Mouse (Mus musculus): Measurements from ENCODE around the gene Bmpr1a. TPM values are rescaled to one million over a fixed set of nuclear protein-coding genes. Genes with fewer than 3 reads are reported as not detected.
A peak's percentile ranks its signal among the peaks of the same experiment; 100 is the strongest.

The Bmpr1a gene
- polyA plus RNA-seq, 1 experiment from 2014 or later, result 56.8 TPM

DNA sequence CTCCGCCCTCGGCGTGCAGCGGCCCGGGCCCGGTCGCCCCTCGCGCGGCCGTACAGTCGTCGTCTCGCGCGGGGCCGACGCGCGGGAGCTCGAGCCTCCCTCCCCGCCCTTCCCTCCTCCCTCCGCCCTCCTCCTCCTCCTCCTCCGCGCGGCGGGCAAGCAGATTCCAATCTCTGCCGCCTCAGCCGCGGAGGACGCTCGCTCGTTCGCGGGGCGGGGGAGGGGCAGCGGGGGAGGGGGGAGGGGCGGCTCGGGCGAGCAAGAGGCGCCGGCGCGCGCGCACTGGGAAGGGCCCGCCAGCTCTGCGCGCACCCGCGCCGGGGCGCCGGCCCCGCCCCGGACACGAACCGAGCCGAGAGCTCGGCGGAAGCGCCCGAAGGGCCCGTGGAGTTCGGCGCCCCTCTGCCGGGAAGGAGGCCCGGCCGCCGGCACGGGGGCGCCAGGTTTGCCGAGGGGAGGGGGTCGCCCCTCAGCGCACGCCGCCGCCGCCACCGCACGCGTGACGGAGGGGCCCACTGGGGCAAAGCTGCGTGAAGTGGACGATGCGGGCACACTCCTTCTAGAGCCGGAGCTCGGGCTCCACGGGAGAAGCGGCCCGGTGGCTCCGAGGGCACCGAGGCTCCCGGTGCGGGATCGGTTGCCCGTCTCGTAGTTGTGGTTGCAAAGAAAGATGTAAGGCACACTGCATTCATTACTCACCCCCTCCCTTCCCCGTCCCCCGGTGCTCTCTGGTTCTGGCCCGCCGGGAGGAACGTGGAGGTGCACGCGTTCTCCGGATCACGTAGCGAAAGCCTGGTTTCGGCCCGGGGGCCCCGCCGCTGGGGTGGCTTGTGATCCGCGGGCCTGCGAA is 441 bp downstream of the Bmpr1a start:
- peak overlapping the region; percentile 99 for H3K9ac ChIP-seq (ENCODE audit: low read length)
- WGBS, result under 1% methylated on average over 70 of the region's 115 CpGs

DNA sequence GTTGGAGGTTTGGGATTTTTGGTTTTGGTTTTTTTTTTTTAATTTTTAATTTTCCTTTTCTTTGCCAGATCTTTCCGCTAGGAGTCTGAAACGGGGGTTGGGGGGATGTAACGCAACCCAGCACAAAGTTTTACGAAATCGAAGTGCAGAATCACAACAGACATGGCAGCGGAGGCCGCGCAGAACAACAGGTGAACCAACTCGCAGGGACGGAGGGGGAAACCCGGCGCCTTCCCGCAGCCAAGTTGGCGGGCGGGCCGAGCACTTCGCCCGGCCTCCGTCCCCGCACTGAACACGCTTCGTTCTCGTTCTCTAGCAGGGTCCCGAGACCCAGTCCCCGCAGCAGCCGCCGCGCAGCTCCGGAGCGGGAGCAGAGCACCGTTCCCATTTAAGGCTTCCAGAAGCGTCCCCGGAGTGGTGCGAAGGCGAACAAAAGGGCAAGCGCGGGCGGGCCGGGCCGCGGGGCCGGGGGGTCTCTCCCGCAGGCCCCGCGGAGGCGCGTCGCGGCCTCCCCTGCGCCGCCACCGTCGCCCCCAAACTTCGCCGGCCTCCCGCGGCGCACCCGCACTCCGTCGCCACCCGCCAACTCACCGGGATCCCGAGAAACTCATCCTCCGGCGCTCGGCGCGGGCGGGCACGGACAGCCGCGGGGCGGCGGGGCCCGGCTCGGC is 1.2 kb downstream of the Bmpr1a start:
- under 1% methylated on average over 72 of the region's 77 CpGs for WGBS

More for the DNA sequence above, 441 bp downstream of the Bmpr1a start:
- Histone ChIP-seq H3K4me1 (replicated peaks; ENCODE audit: control insufficient read depth, insufficient read depth, low read length) (peaks cover 15% of the 10 kb centered on the region; the same call in 1 of the 2 replicates), H3K4me2 (ENCODE audit: low read length) (peak overlapping the region; percentile 60), H3K27me3 (replicated peaks; ENCODE audit: control insufficient read depth, insufficient read depth, low read length) (no peaks in the 10 kb centered on the region), H3K36me3 (ENCODE audit: control insufficient read depth, insufficient read depth, low read length) (no peaks in the 10 kb centered on the region), H3K9me3 (ENCODE audit: control insufficient read depth, low read length) (no peaks in the 10 kb centered on the region), H3K27ac (ENCODE audit: low read depth) (peak overlapping the region; percentile 97), H3K4me3 (ENCODE audit: low read depth, low read length) (peak overlapping the region; percentile 81)
- ATAC-seq (replicated peaks; ENCODE audit: low FRiP score, low TSS enrichment, low read depth), result peak; percentile 90
- peak; percentile 92 for DNase-seq (ENCODE audit: low spot score)

DNA sequence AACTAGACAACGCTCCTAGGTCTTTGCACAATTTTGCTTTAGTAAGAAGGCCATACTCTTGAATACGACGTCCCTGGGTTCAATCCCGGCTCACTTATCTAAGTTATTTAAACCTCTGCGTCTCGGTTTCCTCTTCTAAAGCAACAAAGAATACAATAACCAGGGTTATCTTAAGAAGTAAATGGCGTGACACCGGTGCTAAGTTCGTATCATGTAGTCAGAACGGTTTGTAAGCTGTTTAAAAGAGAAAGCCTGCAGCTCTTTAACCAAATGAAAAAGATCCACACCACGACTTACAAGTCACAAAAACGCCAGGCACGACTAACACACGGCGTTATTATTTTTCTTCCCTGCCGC is 1.7 kb downstream of the Bmpr1a start:
- Histone ChIP-seq H3K9ac (ENCODE audit: low read length) (peak overlapping the region; percentile 99), H3K4me3 (ENCODE audit: low read depth, low read length) (peak overlapping the region; percentile 81), H3K4me2 (ENCODE audit: low read length) (peak overlapping the region; percentile 60), H3K36me3 (ENCODE audit: control insufficient read depth, insufficient read depth, low read length) (no peaks in the 10 kb centered on the region), H3K27ac (ENCODE audit: low read depth) (peak overlapping the region; percentile 97), H3K27me3 (replicated peaks; ENCODE audit: control insufficient read depth, insufficient read depth, low read length) (no peaks in the 10 kb centered on the region), H3K4me1 (replicated peaks; ENCODE audit: control insufficient read depth, insufficient read depth, low read length) (peaks cover 15% of the 10 kb centered on the region; the same call in 1 of the 2 replicates), H3K9me3 (ENCODE audit: control insufficient read depth, low read length) (no peaks in the 10 kb centered on the region)
- WGBS, result under 1% methylated on average over 16 of the region's 16 CpGs
- no peak for DNase-seq (ENCODE audit: low spot score)
- ATAC-seq (replicated peaks; ENCODE audit: low FRiP score, low TSS enrichment, low read depth), result no peak

More for the DNA sequence above, 1.2 kb downstream of the Bmpr1a start:
- Histone ChIP-seq H3K9me3 (ENCODE audit: control insufficient read depth, low read length) (no peaks in the 10 kb centered on the region), H3K27ac (ENCODE audit: low read depth) (peak overlapping the region; percentile 97), H3K4me3 (ENCODE audit: low read depth, low read length) (peak overlapping the region; percentile 81), H3K36me3 (ENCODE audit: control insufficient read depth, insufficient read depth, low read length) (no peaks in the 10 kb centered on the region), H3K4me2 (ENCODE audit: low read length) (peak overlapping the region; percentile 60), H3K4me1 (replicated peaks; ENCODE audit: control insufficient read depth, insufficient read depth, low read length) (peaks cover 15% of the 10 kb centered on the region; the same call in 1 of the 2 replicates), H3K27me3 (replicated peaks; ENCODE audit: control insufficient read depth, insufficient read depth, low read length) (no peaks in the 10 kb centered on the region), H3K9ac (ENCODE audit: low read length) (peak overlapping the region; percentile 99)
- DNase-seq (ENCODE audit: low spot score), result peak; percentile 87
- peak; percentile 50 for ATAC-seq (replicated peaks; ENCODE audit: low FRiP score, low TSS enrichment, low read depth)

DNA sequence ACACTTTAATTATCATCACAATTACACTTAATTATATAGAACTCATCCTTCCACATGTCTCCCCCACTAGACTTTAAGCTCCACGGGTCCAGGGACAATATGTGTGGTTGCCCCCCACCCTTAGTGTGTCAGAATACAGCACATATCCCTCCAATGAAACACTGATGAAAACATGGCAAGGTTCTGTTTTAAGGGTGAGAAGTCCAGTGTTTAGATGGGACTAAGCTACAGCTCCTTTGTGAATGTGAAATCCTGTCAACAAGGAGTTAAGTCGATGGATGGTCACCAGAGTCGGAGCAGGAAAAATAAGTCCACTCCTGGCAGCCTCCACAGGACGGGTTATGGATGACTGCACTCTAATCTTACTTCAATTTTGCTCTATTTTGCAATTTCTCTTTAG is 2.8 kb downstream of the Bmpr1a start:
- Histone ChIP-seq H3K4me3 (ENCODE audit: low read depth, low read length) (peak overlapping the region; percentile 81), H3K4me2 (ENCODE audit: low read length) (peak overlapping the region; percentile 60), H3K27me3 (replicated peaks; ENCODE audit: control insufficient read depth, insufficient read depth, low read length) (no peaks in the 10 kb centered on the region), H3K36me3 (ENCODE audit: control insufficient read depth, insufficient read depth, low read length) (no peaks in the 10 kb centered on the region), H3K9me3 (ENCODE audit: control insufficient read depth, low read length) (no peaks in the 10 kb centered on the region), H3K4me1 (replicated peaks; ENCODE audit: control insufficient read depth, insufficient read depth, low read length) (peaks cover 23% of the 10 kb centered on the region; the same call in 1 of the 2 replicates), H3K9ac (ENCODE audit: low read length) (peak overlapping the region; percentile 34; the same call in 1 of the 2 replicates), H3K27ac (ENCODE audit: low read depth) (no peak overlapping the region)
- no peak for ATAC-seq (replicated peaks; ENCODE audit: low FRiP score, low TSS enrichment, low read depth)
- 8% methylated on average over 4 of the region's 4 CpGs for WGBS
- no peak for DNase-seq (ENCODE audit: low spot score)

DNA sequence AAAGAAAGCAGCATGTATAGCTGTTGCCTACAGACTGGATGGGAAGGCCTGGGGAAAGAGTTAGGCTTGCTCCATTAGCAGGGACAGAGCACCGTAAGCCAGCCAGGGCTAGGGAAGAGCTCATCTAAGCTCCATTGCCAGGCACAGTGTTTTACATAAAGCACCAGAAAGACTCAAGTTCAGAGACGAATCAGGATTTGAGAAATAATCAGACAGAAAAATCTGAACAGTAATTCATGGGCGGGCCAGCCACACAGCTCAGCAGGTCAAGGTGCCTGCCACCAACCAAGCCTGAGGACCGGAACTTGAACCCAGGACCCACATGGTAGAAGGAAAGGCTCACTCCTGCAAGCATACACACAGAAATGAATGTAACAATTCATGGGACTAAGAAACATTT is 3.5 kb downstream of the Bmpr1a start:
- ATAC-seq (replicated peaks; ENCODE audit: low FRiP score, low TSS enrichment, low read depth), result no peak
- H3K4me3 ChIP-seq (ENCODE audit: low read depth, low read length), result no peak overlapping the region; the same call in 1 of the 2 replicates
- DNase-seq (ENCODE audit: low spot score), result no peak
- WGBS, result 57% methylated on average over 4 of the region's 4 CpGs
- H3K9me3 ChIP-seq (ENCODE audit: control insufficient read depth, low read length), result no peaks in the 10 kb centered on the region
- H3K27me3 ChIP-seq (replicated peaks; ENCODE audit: control insufficient read depth, insufficient read depth, low read length), result no peaks in the 10 kb centered on the region
- peak overlapping the region; percentile 60 for H3K4me2 ChIP-seq (ENCODE audit: low read length)
- H3K27ac ChIP-seq (ENCODE audit: low read depth), result no peak overlapping the region
- H3K9ac ChIP-seq (ENCODE audit: low read length), result no peak overlapping the region
- H3K4me1 ChIP-seq (replicated peaks; ENCODE audit: control insufficient read depth, insufficient read depth, low read length), result peaks cover 23% of the 10 kb centered on the region; the same call in 1 of the 2 replicates
- H3K36me3 ChIP-seq (ENCODE audit: control insufficient read depth, insufficient read depth, low read length), result no peaks in the 10 kb centered on the region

DNA sequence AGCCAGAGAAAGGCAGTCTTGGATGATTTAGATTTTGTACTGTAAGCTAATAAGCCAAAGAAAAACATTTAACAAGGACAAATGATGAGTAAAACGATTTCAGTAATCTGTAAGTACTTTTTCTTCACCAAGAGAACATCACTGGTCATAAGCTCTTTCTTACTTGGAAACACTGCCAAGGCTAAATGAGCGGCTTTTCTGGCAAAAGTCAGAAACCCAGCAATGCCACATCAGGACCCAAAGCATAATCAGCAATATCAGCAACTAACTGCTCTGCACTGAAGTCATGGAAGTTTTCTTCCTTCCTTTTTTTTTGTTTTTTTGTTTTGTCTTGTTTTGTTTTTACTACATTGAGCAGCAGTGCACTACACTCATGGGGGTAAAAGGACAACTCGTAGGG is 5.8 kb downstream of the Bmpr1a start:
- Histone ChIP-seq H3K4me3 (ENCODE audit: low read depth, low read length) (no peak overlapping the region), H3K36me3 (ENCODE audit: control insufficient read depth, insufficient read depth, low read length) (no peaks in the 10 kb centered on the region), H3K27me3 (replicated peaks; ENCODE audit: control insufficient read depth, insufficient read depth, low read length) (no peaks in the 10 kb centered on the region), H3K9ac (ENCODE audit: low read length) (no peak overlapping the region), H3K4me2 (ENCODE audit: low read length) (no peak overlapping the region), H3K4me1 (replicated peaks; ENCODE audit: control insufficient read depth, insufficient read depth, low read length) (peaks cover 20% of the 10 kb centered on the region; the same call in 1 of the 2 replicates), H3K27ac (ENCODE audit: low read depth) (no peak overlapping the region), H3K9me3 (ENCODE audit: control insufficient read depth, low read length) (no peaks in the 10 kb centered on the region)
- ATAC-seq (replicated peaks; ENCODE audit: low FRiP score, low TSS enrichment, low read depth) (no peak), DNase-seq (ENCODE audit: low spot score) (no peak)
- 63% methylated on average over 3 of the region's 3 CpGs for WGBS

DNA sequence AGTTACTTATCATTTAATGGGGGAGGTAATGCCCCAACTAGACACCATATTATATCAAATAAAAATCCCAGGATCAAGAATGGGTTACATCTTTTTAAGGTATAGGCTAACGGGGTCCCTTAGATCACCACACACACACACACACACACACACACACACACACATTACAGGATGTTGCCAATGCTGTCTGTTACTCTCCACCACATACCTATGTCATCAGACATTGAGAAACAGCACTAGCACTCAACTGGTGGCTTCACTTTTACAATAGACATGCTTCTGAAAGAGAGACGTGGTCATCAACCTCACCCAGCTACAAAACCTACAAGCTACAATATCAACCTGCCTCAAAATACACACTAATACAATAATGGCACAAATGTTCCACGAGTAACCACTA is 9.5 kb downstream of the Bmpr1a start:
- Histone ChIP-seq H3K4me2 (ENCODE audit: low read length) (no peak overlapping the region), H3K9me3 (ENCODE audit: control insufficient read depth, low read length) (no peaks in the 10 kb centered on the region), H3K27me3 (replicated peaks; ENCODE audit: control insufficient read depth, insufficient read depth, low read length) (no peaks in the 10 kb centered on the region), H3K9ac (ENCODE audit: low read length) (no peak overlapping the region), H3K4me3 (ENCODE audit: low read depth, low read length) (no peak overlapping the region), H3K27ac (ENCODE audit: low read depth) (no peak overlapping the region), H3K4me1 (replicated peaks; ENCODE audit: control insufficient read depth, insufficient read depth, low read length) (peaks cover 19% of the 10 kb centered on the region), H3K36me3 (ENCODE audit: control insufficient read depth, insufficient read depth, low read length) (no peaks in the 10 kb centered on the region)
- no peak for DNase-seq (ENCODE audit: low spot score)
- no peak for ATAC-seq (replicated peaks; ENCODE audit: low FRiP score, low TSS enrichment, low read depth)
- 89% methylated on average over 3 of the region's 3 CpGs for WGBS

DNA sequence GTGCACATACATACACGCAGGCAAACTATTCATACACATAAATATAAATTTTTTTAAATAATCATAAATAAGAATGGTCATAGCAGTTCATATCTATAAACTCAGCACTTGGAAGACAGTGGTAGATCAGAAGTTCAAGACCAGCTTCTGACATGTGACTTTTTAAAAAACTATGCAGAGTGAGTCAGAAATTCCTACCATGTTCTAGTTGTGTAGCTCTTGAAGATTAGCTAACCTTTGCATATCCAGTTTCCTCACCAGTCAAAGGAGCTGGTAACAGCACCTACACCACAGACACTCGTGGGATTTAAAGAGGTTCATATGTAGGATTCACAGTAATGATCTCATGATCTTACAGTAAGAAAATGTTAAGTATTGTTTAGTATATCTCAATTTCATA is 10.5 kb downstream of the Bmpr1a start:
- no peaks in the 10 kb centered on the region for H3K27me3 ChIP-seq (replicated peaks; ENCODE audit: control insufficient read depth, insufficient read depth, low read length)
- peaks cover 28% of the 10 kb centered on the region for H3K4me1 ChIP-seq (replicated peaks; ENCODE audit: control insufficient read depth, insufficient read depth, low read length)
- no peak for DNase-seq (ENCODE audit: low spot score)
- H3K9me3 ChIP-seq (ENCODE audit: control insufficient read depth, low read length), result no peaks in the 10 kb centered on the region
- no peak overlapping the region for H3K4me2 ChIP-seq (ENCODE audit: low read length)
- no peak overlapping the region for H3K4me3 ChIP-seq (ENCODE audit: low read depth, low read length)
- WGBS, result 87% methylated on average over 2 of the region's 2 CpGs
- no peak for ATAC-seq (replicated peaks; ENCODE audit: low FRiP score, low TSS enrichment, low read depth)
- no peak overlapping the region for H3K9ac ChIP-seq (ENCODE audit: low read length)
- H3K27ac ChIP-seq (ENCODE audit: low read depth), result no peak overlapping the region
- no peaks in the 10 kb centered on the region for H3K36me3 ChIP-seq (ENCODE audit: control insufficient read depth, insufficient read depth, low read length)
